Mouse (Mus musculus): ENCODE measurements around the gene Myrf.

DNA sequence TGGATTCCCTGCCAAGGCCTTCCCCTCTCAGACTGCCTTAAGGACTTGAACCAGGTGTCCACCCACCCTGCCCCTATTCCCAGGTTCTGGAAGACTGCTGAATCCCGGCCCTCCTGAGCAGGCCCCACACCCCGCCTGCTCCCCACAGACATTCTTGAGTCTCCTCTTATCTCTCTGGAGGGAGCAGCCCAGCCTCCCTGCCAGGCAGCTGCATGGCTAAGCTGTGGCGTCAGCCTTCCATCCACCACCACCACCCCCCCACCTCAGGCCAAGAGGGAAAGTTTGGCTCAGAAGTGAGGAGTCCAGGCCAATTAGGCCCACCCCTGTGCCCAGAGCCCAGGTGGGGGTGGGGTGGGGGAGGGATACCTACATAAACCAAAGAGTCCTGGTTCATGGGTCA lies 2.1 kb downstream of the Myrf start:
- no peak for TF ChIP-seq CTCF (IDR thresholded peaks at IDR 0.05; ENCODE audit: insufficient read depth, low read length)
- no peak for TF ChIP-seq POLR2A (IDR thresholded peaks at IDR 0.05; ENCODE audit: borderline replicate concordance, extremely low read depth, low read depth, low read length)
